Mouse (Mus musculus): ENCODE data around the gene Gnb4. TPM values are rescaled to one million over a fixed set of nuclear protein-coding genes. Genes with fewer than 3 reads are reported as not detected.

Gnb4 gene
- polyA plus RNA-seq, 1 experiment from 2014 or later, result 82.5 TPM

DNA sequence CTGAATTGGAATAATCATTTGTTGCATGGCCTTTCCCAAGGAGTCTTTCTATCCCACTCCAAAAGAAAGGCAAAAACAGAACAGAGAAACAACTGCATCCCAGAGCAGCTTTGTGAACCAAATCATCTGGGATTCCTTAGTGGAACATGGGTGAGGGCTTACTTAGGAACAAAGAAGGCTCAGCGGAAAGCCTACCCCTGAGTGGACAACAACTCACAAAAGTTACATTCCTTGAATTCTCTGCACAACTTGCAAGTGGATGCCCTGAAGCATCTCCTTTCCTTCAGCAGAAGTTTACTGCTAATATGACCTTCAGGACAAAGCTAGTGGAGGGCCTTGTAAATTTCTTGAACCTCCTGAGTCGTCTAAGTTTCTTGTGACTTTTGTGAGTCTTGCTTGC lies 28.4 kb upstream of the Gnb4 start:
- H3K4me1 ChIP-seq, result no peaks in the 10 kb centered on the region
- no peak overlapping the region for H3K4me3 ChIP-seq
- no peaks in the 10 kb centered on the region for H3K27me3 ChIP-seq
- ATAC-seq (ENCODE audit: borderline replicate concordance, extremely low read depth, low FRiP score, low TSS enrichment), result no peak
- WGBS, result 79% methylated on average over 2 of the region's 2 CpGs
- H3K9me3 ChIP-seq, result no peaks in the 10 kb centered on the region
- H3K4me2 ChIP-seq, result no peak overlapping the region
- H3K27ac ChIP-seq, result no peak overlapping the region
- H3K36me3 ChIP-seq, result no peaks in the 10 kb centered on the region
- no peak overlapping the region for H3K9ac ChIP-seq

DNA sequence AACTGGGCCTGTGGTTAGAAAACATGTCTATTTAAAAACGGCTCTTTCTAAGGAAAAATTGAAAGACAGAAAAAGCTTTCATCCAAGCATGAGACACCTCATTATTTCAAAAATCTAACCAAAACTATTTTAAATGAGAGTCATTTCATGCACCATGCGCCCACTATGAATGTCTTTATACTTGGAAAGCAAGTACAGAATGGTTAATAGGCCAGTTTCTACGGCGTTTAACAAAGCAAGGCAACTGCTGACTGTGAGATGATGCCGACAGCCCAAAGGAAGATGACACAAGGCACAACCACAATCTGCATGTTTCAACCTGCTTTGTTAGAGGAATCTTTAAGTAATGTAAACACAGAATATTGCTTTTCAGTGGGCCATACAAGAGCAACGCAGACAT lies 25.7 kb upstream of the Gnb4 start:
- no peak overlapping the region for H3K27ac ChIP-seq
- 72% methylated on average over 6 of the region's 6 CpGs for WGBS

DNA sequence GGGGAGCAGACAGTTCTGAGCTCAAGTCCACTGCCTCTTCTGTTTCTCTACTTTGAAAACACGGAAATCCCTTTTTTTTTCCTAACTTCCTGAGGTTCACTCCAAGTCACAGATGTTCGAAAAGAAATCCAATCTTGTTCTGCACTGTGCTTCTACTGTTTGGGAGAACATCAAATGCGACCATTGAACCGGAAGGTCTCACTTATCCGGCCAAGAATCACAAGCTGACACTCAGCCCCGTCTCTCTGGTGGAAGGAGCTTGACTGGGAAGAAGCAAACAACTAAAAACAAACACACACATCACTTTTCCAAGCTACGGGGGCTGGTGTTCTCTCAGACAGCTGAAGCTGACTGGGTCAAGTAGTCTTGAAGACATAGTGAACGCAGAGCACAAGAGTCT lies 21.9 kb upstream of the Gnb4 start:
- WGBS, result 28% methylated on average over 8 of the region's 8 CpGs
- H3K27ac ChIP-seq, result peak overlapping the region; percentile 18; the same call in 1 of the 2 replicates

More for the DNA sequence above, 25.7 kb upstream of the Gnb4 start:
- no peaks in the 10 kb centered on the region for H3K9me3 ChIP-seq
- no peaks in the 10 kb centered on the region for H3K36me3 ChIP-seq
- no peaks in the 10 kb centered on the region for H3K27me3 ChIP-seq
- ATAC-seq (ENCODE audit: borderline replicate concordance, extremely low read depth, low FRiP score, low TSS enrichment), result no peak
- no peak overlapping the region for H3K4me2 ChIP-seq
- H3K4me3 ChIP-seq, result no peak overlapping the region
- no peaks in the 10 kb centered on the region for H3K4me1 ChIP-seq
- H3K9ac ChIP-seq, result no peak overlapping the region

DNA sequence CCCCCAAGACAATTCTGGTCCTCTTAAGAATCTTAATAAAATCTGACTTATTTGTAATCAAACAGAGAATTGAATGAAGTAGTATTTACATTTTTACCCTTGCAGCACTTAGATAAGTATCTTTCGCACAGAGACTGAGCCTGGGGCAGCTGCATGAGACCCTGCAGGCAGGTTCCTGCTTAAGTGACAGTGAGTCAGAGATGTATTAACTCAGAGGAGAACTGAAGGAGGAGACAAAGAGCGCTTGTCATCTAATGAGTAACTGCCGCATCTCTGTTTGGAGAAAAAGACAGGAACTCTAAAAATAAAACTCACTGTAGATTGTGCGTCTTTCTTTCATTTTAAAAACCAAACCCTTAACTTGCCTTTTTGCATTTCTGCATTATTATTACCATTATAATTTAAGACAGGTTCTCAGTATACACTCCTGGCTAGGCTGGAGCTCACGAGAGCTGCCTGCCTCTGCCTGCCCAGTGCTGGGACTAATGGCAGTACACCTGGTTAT lies 16.4 kb upstream of the Gnb4 start:
- Histone ChIP-seq H3K27me3 (no peaks in the 10 kb centered on the region), H3K9ac (no peak overlapping the region), H3K36me3 (no peaks in the 10 kb centered on the region), H3K4me2 (no peak overlapping the region), H3K27ac (no peak overlapping the region), H3K4me3 (no peak overlapping the region), H3K9me3 (no peaks in the 10 kb centered on the region), H3K4me1 (no peaks in the 10 kb centered on the region)
- no peak for ATAC-seq (ENCODE audit: borderline replicate concordance, extremely low read depth, low FRiP score, low TSS enrichment)
- WGBS, result 40% methylated on average over 5 of the region's 5 CpGs

More for the DNA sequence above, 21.9 kb upstream of the Gnb4 start:
- H3K27me3 ChIP-seq, result no peaks in the 10 kb centered on the region
- H3K36me3 ChIP-seq, result no peaks in the 10 kb centered on the region
- no peaks in the 10 kb centered on the region for H3K4me1 ChIP-seq
- no peak overlapping the region for H3K4me2 ChIP-seq
- no peaks in the 10 kb centered on the region for H3K9me3 ChIP-seq
- H3K9ac ChIP-seq, result no peak overlapping the region
- H3K4me3 ChIP-seq, result no peak overlapping the region
- ATAC-seq (ENCODE audit: borderline replicate concordance, extremely low read depth, low FRiP score, low TSS enrichment), result no peak

DNA sequence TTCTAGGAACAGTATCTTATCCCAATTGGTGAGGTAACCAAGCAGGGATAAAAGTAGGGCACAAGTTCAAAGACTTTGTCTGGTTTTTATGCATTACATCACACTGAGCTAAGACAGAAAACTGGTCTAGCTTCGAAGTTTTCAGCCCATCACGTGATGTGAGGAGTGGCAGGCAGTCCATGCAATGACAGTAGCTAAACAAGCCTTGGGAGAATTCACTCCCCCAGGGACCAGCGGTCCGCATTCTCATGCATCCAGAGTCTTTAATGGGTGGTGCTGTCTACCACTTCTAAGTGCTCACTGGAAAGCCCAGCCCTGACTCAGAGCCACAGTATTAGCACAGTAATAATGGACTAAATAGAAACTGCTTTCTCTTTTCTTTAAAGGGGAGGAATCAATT lies 13.8 kb upstream of the Gnb4 start:
- Histone ChIP-seq H3K9ac (no peak overlapping the region), H3K4me3 (no peak overlapping the region), H3K4me2 (no peak overlapping the region), H3K36me3 (no peaks in the 10 kb centered on the region), H3K4me1 (no peaks in the 10 kb centered on the region), H3K27me3 (no peaks in the 10 kb centered on the region), H3K9me3 (no peaks in the 10 kb centered on the region), H3K27ac (no peak overlapping the region)
- ATAC-seq (ENCODE audit: borderline replicate concordance, extremely low read depth, low FRiP score, low TSS enrichment), result no peak
- WGBS, result 59% methylated on average over 4 of the region's 4 CpGs

DNA sequence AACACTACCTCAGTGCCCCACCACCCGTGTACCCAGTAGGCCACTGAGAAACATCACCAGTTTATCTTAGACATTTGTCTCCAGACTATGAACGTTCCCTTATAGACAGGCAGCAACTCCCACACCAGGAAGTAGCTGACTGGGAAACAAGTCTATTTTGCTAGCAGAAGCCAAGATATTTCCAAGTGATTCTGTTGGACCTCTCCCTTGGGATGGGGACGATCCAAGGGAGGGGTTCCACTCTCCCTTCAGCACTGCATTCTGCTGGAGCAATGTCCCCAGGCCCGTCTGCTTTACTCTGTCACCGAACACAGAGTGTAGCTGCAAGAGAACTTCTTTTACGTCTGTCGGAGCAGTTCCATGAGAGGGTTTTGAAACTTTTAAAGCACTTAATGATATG lies 11.8 kb upstream of the Gnb4 start:
- Histone ChIP-seq H3K27ac (no peak overlapping the region), H3K4me2 (no peak overlapping the region), H3K4me1 (no peaks in the 10 kb centered on the region), H3K9ac (no peak overlapping the region), H3K4me3 (no peak overlapping the region), H3K9me3 (no peaks in the 10 kb centered on the region), H3K36me3 (no peaks in the 10 kb centered on the region), H3K27me3 (no peaks in the 10 kb centered on the region)
- ATAC-seq (ENCODE audit: borderline replicate concordance, extremely low read depth, low FRiP score, low TSS enrichment), result no peak
- 79% methylated on average over 7 of the region's 7 CpGs for WGBS

DNA sequence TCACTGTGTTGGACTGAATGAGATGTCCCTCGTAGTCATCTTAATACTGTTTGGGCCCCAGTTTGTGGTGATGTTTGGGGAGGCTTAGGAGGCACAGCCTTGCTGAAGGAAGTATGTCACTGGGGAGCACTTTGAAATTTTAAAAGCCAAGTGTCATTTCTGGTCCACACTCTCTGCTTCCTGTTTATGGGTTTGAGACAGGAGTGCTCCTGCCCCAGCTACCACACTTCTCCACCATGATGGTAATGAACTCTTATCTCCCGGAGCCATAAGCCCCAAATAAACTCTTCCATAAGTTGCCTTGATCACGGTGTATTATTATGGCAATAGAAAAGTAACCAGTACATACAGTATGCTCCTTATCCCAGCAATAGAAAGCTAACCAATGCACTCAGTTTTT lies 5.7 kb upstream of the Gnb4 start:
- 0 out of 2 replicates have a peak, but pooled peaks cover under 1% of the 10 kb centered on the region for H3K4me1 ChIP-seq
- no peak overlapping the region for H3K4me2 ChIP-seq
- H3K36me3 ChIP-seq, result no peaks in the 10 kb centered on the region
- no peak for ATAC-seq (ENCODE audit: borderline replicate concordance, extremely low read depth, low FRiP score, low TSS enrichment)
- WGBS, result 79% methylated on average over 3 of the region's 3 CpGs
- no peak overlapping the region for H3K9ac ChIP-seq
- no peak overlapping the region for H3K4me3 ChIP-seq
- no peaks in the 10 kb centered on the region for H3K27me3 ChIP-seq
- no peaks in the 10 kb centered on the region for H3K9me3 ChIP-seq
- no peak overlapping the region for H3K27ac ChIP-seq

DNA sequence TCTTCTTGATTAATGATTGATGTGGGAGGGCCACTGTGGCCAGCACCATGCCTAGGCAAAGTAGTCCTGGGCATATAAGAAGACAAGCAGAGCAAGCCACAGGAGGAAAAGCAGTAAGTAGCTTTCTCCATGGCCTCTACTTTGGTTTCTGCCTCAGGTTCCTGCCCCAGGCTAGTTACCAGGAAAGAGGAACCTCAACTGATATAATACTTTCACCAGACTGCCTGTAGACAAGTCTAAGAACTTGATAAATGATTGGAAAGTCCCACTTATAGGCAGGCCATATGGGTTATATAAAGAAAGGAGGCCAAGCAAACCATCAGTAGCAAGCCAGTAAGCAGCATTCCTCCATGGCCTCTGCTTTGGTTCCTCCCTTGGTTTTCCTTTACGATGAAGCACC lies 5.3 kb upstream of the Gnb4 start:
- no peak for ATAC-seq (ENCODE audit: borderline replicate concordance, extremely low read depth, low FRiP score, low TSS enrichment)
- H3K4me2 ChIP-seq, result no peak overlapping the region
- H3K9ac ChIP-seq, result no peak overlapping the region
- WGBS, result 71% methylated on average over 1 of the region's 1 CpGs
- no peaks in the 10 kb centered on the region for H3K36me3 ChIP-seq
- H3K27ac ChIP-seq, result no peak overlapping the region
- no peaks in the 10 kb centered on the region for H3K27me3 ChIP-seq
- H3K4me1 ChIP-seq, result 0 out of 2 replicates have a peak, but pooled peaks cover 5% of the 10 kb centered on the region
- no peaks in the 10 kb centered on the region for H3K9me3 ChIP-seq
- H3K4me3 ChIP-seq, result no peak overlapping the region

DNA sequence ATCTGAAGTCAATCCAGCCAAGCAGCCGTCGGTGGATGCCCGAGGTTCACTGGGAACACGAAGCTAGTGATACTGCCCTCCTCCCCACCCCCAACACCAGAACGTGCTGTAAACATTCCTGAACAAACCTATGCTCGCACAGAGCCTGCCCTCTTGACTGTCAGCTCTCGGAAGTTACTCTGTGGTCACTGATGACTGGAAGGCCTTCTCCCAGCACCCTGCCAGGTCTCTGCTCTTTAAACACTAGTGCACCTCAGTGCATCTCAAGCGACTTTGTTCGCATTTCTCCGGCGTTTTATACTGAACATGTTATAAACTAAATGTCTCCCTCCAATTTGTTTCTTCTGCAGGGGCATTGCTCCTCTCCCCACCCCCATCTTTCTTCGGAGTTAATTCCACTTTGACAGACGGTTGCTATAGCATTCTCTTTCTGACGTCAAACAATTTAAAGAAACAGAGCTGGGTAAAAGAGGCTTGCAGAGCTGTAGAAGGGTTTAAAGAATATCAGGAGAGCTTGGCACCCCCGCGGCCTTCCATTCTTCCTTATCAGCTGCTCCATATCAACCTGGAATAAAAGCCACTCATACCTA lies 763 bp upstream of the Gnb4 start:
- Histone ChIP-seq H3K36me3 (no peaks in the 10 kb centered on the region), H3K27me3 (no peaks in the 10 kb centered on the region), H3K9ac (peak overlapping the region; percentile 60), H3K4me2 (peak overlapping the region; percentile 80), H3K9me3 (no peaks in the 10 kb centered on the region), H3K4me1 (0 out of 2 replicates have a peak, but pooled peaks cover 9% of the 10 kb centered on the region), H3K27ac (peak overlapping the region; percentile 82), H3K4me3 (peak overlapping the region; percentile 70)
- peak; percentile 31 for ATAC-seq (ENCODE audit: borderline replicate concordance, extremely low read depth, low FRiP score, low TSS enrichment)
- 8% methylated on average over 16 of the region's 16 CpGs for WGBS

DNA sequence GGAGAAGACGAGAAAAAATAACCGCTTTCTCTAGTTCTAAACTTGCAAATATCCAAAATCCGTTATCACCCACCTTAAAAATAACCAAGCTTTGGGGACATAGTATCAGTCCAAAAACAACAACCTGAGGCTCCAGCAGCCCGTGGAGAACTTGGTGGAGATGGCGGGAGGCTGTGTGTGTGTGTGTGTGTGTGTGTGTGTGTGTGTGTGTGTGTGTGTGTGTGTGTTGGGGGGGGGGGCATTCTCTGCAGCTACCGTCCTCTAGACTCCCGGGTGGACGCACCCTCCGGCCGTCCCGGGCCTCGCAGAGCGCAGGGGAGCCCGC lies 417 bp downstream of the Gnb4 start:
- H3K9ac ChIP-seq, result peak overlapping the region; percentile 60
- H3K27me3 ChIP-seq, result no peaks in the 10 kb centered on the region
- ATAC-seq (ENCODE audit: borderline replicate concordance, extremely low read depth, low FRiP score, low TSS enrichment), result no peak
- H3K9me3 ChIP-seq, result no peaks in the 10 kb centered on the region
- no peaks in the 10 kb centered on the region for H3K36me3 ChIP-seq
- peak overlapping the region; percentile 82 for H3K27ac ChIP-seq
- H3K4me1 ChIP-seq, result 0 out of 2 replicates have a peak, but pooled peaks cover 15% of the 10 kb centered on the region
- whole genome bisulfite sequencing, result 11% methylated on average over 7 of the region's 14 CpGs
- peak overlapping the region; percentile 80 for H3K4me2 ChIP-seq
- peak overlapping the region; percentile 70 for H3K4me3 ChIP-seq

DNA sequence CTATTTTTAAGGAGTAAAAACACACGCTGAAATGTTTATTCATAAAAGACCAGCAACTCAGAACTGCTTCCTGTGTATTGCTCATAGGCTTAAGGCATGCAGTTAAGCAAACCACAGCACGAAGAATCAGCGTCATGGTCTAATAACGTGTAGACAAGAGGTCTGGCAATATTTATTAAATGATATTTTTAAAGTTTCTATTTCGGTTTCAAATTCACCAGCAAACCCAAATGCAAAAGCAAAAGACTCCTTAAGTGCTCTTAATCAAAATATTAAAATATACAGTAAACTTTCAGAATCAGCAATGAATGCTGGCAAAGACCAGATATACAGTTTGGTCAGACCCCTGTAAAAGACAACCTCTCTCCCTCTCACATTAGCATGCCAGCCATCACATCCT lies 1.0 kb downstream of the Gnb4 start:
- Histone ChIP-seq H3K4me1 (0 out of 2 replicates have a peak, but pooled peaks cover 15% of the 10 kb centered on the region), H3K9ac (peak overlapping the region; percentile 60; the same call in 1 of the 2 replicates), H3K27me3 (no peaks in the 10 kb centered on the region), H3K4me2 (peak overlapping the region; percentile 80), H3K36me3 (no peaks in the 10 kb centered on the region), H3K9me3 (no peaks in the 10 kb centered on the region), H3K27ac (no peak overlapping the region), H3K4me3 (peak overlapping the region; percentile 70)
- ATAC-seq (ENCODE audit: borderline replicate concordance, extremely low read depth, low FRiP score, low TSS enrichment), result no peak
- 26% methylated on average over 5 of the region's 5 CpGs for WGBS

DNA sequence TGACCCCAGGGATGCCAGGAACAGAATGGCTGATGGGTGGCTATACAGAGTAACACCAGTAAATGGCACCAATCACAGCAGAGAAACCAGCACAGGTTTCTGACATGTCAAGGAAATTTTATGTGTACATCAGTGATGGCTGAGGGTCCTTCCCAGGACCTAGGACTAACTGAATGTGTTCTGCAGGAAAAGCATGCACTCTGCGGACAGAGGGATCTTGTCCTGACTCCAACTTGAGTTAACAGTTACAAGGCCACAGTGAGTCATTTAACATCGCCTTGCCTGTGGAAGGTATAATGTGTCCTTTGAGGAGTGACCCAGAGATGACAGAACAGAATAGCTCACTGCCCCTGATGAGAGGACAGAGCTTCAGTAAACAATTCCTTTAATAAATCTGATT lies 1.6 kb downstream of the Gnb4 start:
- H3K9ac ChIP-seq, result no peak overlapping the region
- H3K4me2 ChIP-seq, result peak overlapping the region; percentile 80
- no peak overlapping the region for H3K4me3 ChIP-seq
- H3K4me1 ChIP-seq, result 0 out of 2 replicates have a peak, but pooled peaks cover 15% of the 10 kb centered on the region
- H3K27ac ChIP-seq, result no peak overlapping the region
- no peaks in the 10 kb centered on the region for H3K27me3 ChIP-seq
- no peaks in the 10 kb centered on the region for H3K9me3 ChIP-seq
- H3K36me3 ChIP-seq, result no peaks in the 10 kb centered on the region
- 57% methylated on average over 2 of the region's 2 CpGs for WGBS
- ATAC-seq (ENCODE audit: borderline replicate concordance, extremely low read depth, low FRiP score, low TSS enrichment), result no peak
